Mouse (Mus musculus): ENCODE results near the gene Eif1b. TPM values are rescaled to one million over a fixed set of nuclear protein-coding genes. Genes with fewer than 3 reads are reported as not detected.

Gene Eif1b
- total and polyA plus RNA-seq, 2 experiments from 2014 or later, result 80.5 to 325 TPM

- TF ChIP-seq CTCF (IDR thresholded peaks at IDR 0.05; ENCODE audit: low read depth), result peak; percentile 35
- H3K9ac ChIP-seq (replicated peaks; ENCODE audit: low read length), result no peak overlapping the region
- H3K9me3 ChIP-seq (ENCODE audit: low read length), result no peaks in the 10 kb centered on the region
- DNase-seq (ENCODE audit: low spot score) (peak; percentile 53), ATAC-seq (no peak)
- H3K4me3 ChIP-seq (ENCODE audit: low read length), result no peak overlapping the region
- H3K27me3 ChIP-seq (ENCODE audit: insufficient read depth, low read length), result no peaks in the 10 kb centered on the region
- H3K27ac ChIP-seq, result no peak overlapping the region
- H3K4me1 ChIP-seq (ENCODE audit: insufficient read depth, low read length), result no peaks in the 10 kb centered on the region
- no peak overlapping the region for H3K4me2 ChIP-seq (ENCODE audit: low read depth, low read length)
- 30% methylated on average over 19 of the region's 19 CpGs for WGBS
- H3K36me3 ChIP-seq (ENCODE audit: insufficient read depth, low read length), result no peaks in the 10 kb centered on the region
Measured at GRCm38 (mm10) chr9:120519469-120520125, 27.6 kb downstream of the Eif1b start.

- no peak overlapping the region for H3K27ac ChIP-seq
- H3K36me3 ChIP-seq (ENCODE audit: insufficient read depth, low read length), result no peaks in the 10 kb centered on the region
- no peaks in the 10 kb centered on the region for H3K9me3 ChIP-seq (ENCODE audit: low read length)
- no peak for ATAC-seq
- H3K9ac ChIP-seq (replicated peaks; ENCODE audit: low read length), result no peak overlapping the region
- H3K4me3 ChIP-seq (ENCODE audit: low read length), result no peak overlapping the region
- no peaks in the 10 kb centered on the region for H3K4me1 ChIP-seq (ENCODE audit: insufficient read depth, low read length)
- no peak for TF ChIP-seq CTCF (IDR thresholded peaks at IDR 0.05; ENCODE audit: low read depth)
- no peaks in the 10 kb centered on the region for H3K27me3 ChIP-seq (ENCODE audit: insufficient read depth, low read length)
- 59% methylated on average over 1 of the region's 1 CpGs for WGBS
- no peak overlapping the region for H3K4me2 ChIP-seq (ENCODE audit: low read depth, low read length)
- DNase-seq (ENCODE audit: low spot score), result no peak
Measured at GRCm38 (mm10) chr9:120521161-120521560, 29.1 kb downstream of the Eif1b start.

GRCm38 (mm10) chr9:120527270-120527669, 35.2 kb downstream of the Eif1b start:
- no peak overlapping the region for H3K4me3 ChIP-seq (ENCODE audit: low read length)
- H3K4me1 ChIP-seq (ENCODE audit: insufficient read depth, low read length), result no peaks in the 10 kb centered on the region
- no peak overlapping the region for H3K9ac ChIP-seq (replicated peaks; ENCODE audit: low read length)
- whole genome bisulfite sequencing, result 51% methylated on average over 4 of the region's 4 CpGs
- no peak for TF ChIP-seq CTCF (IDR thresholded peaks at IDR 0.05; ENCODE audit: low read depth)
- no peaks in the 10 kb centered on the region for H3K9me3 ChIP-seq (ENCODE audit: low read length)
- ATAC-seq (no peak), DNase-seq (ENCODE audit: low spot score) (no peak)
- H3K36me3 ChIP-seq (ENCODE audit: insufficient read depth, low read length), result no peaks in the 10 kb centered on the region
- no peak overlapping the region for H3K4me2 ChIP-seq (ENCODE audit: low read depth, low read length)
- H3K27ac ChIP-seq, result no peak overlapping the region
- no peaks in the 10 kb centered on the region for H3K27me3 ChIP-seq (ENCODE audit: insufficient read depth, low read length)

- Histone ChIP-seq H3K4me3 (ENCODE audit: low read length) (no peak overlapping the region), H3K9me3 (ENCODE audit: low read length) (no peaks in the 10 kb centered on the region), H3K4me1 (ENCODE audit: insufficient read depth, low read length) (no peaks in the 10 kb centered on the region), H3K9ac (replicated peaks; ENCODE audit: low read length) (no peak overlapping the region), H3K4me2 (ENCODE audit: low read depth, low read length) (no peak overlapping the region), H3K27me3 (ENCODE audit: insufficient read depth, low read length) (no peaks in the 10 kb centered on the region), H3K36me3 (ENCODE audit: insufficient read depth, low read length) (no peaks in the 10 kb centered on the region), H3K27ac (no peak overlapping the region)
- DNase-seq (ENCODE audit: low spot score), result no peak
- no peak for ATAC-seq
- no peak for TF ChIP-seq CTCF (IDR thresholded peaks at IDR 0.05; ENCODE audit: low read depth)
- 89% methylated on average over 8 of the region's 8 CpGs for WGBS
Measured at GRCm38 (mm10) chr9:120527919-120528318, 35.9 kb downstream of the Eif1b start.

- 87% methylated on average over 17 of the region's 17 CpGs for WGBS
- Histone ChIP-seq H3K27ac (no peak overlapping the region), H3K27me3 (ENCODE audit: insufficient read depth, low read length) (no peaks in the 10 kb centered on the region), H3K4me3 (ENCODE audit: low read length) (no peak overlapping the region), H3K9ac (replicated peaks; ENCODE audit: low read length) (no peak overlapping the region), H3K36me3 (ENCODE audit: insufficient read depth, low read length) (no peaks in the 10 kb centered on the region), H3K4me2 (ENCODE audit: low read depth, low read length) (no peak overlapping the region), H3K9me3 (ENCODE audit: low read length) (no peaks in the 10 kb centered on the region), H3K4me1 (ENCODE audit: insufficient read depth, low read length) (no peaks in the 10 kb centered on the region)
- no peak for DNase-seq (ENCODE audit: low spot score)
- no peak for TF ChIP-seq CTCF (IDR thresholded peaks at IDR 0.05; ENCODE audit: low read depth)
- no peak for ATAC-seq
Measured at GRCm38 (mm10) chr9:120528815-120529510, 36.9 kb downstream of the Eif1b start.

GRCm38 (mm10) chr9:120530471-120530870, 38.4 kb downstream of the Eif1b start:
- TF ChIP-seq CTCF (IDR thresholded peaks at IDR 0.05; ENCODE audit: low read depth), result no peak
- H3K27ac ChIP-seq, result no peak overlapping the region
- no peak overlapping the region for H3K4me3 ChIP-seq (ENCODE audit: low read length)
- H3K4me1 ChIP-seq (ENCODE audit: insufficient read depth, low read length), result no peaks in the 10 kb centered on the region
- H3K4me2 ChIP-seq (ENCODE audit: low read depth, low read length), result no peak overlapping the region
- H3K36me3 ChIP-seq (ENCODE audit: insufficient read depth, low read length), result no peaks in the 10 kb centered on the region
- DNase-seq (ENCODE audit: low spot score), result no peak
- H3K9ac ChIP-seq (replicated peaks; ENCODE audit: low read length), result no peak overlapping the region
- ATAC-seq, result no peak
- WGBS, result 84% methylated on average over 5 of the region's 5 CpGs
- H3K9me3 ChIP-seq (ENCODE audit: low read length), result no peaks in the 10 kb centered on the region
- H3K27me3 ChIP-seq (ENCODE audit: insufficient read depth, low read length), result no peaks in the 10 kb centered on the region

- H3K9me3 ChIP-seq (ENCODE audit: low read length), result no peaks in the 10 kb centered on the region
- H3K4me2 ChIP-seq (ENCODE audit: low read depth, low read length), result no peak overlapping the region
- H3K4me1 ChIP-seq (ENCODE audit: insufficient read depth, low read length), result no peaks in the 10 kb centered on the region
- H3K36me3 ChIP-seq (ENCODE audit: insufficient read depth, low read length), result no peaks in the 10 kb centered on the region
- 79% methylated on average over 6 of the region's 6 CpGs for WGBS
- TF ChIP-seq CTCF (IDR thresholded peaks at IDR 0.05; ENCODE audit: low read depth), result no peak
- no peak for ATAC-seq
- no peak for DNase-seq (ENCODE audit: low spot score)
- no peak overlapping the region for H3K27ac ChIP-seq
- no peak overlapping the region for H3K4me3 ChIP-seq (ENCODE audit: low read length)
- no peaks in the 10 kb centered on the region for H3K27me3 ChIP-seq (ENCODE audit: insufficient read depth, low read length)
- no peak overlapping the region for H3K9ac ChIP-seq (replicated peaks; ENCODE audit: low read length)
Measured at GRCm38 (mm10) chr9:120532062-120532461, 40.0 kb downstream of the Eif1b start.

Measured in hindbrain, postnatal 0 days (tissue).